In genomic region chr7:43769636-43770035, GRCm38 (mm10) we compare ENCODE assay signal across 30 mouse cellular contexts. TPM values are rescaled to one million over a fixed set of nuclear protein-coding genes. Genes with fewer than 3 reads are reported as not detected.
"Had no signal": no experiment of that assay in that cellular context is flagged by ENCODE, and none has a peak within 500 bp of the region (broad histone marks: within the 10 kb centered on the region; RNA-seq: fewer than 3 reads in every experiment).

No protein-coding gene starts in this region.

- H3K27me3 ChIP-seq: intestine, embryonic 15.5 days; limb, embryonic 12.5 days; limb, embryonic 15.5 days; lung, embryonic 15.5 days; neural tube, embryonic 12.5 days had no signal

- H3K9me3 ChIP-seq: intestine, embryonic 15.5 days; limb, embryonic 12.5 days; limb, embryonic 15.5 days; lung, embryonic 15.5 days; neural tube, embryonic 12.5 days had no signal

- H3K36me3 ChIP-seq: intestine, embryonic 15.5 days; limb, embryonic 12.5 days; limb, embryonic 15.5 days; lung, embryonic 15.5 days; neural tube, embryonic 12.5 days had no signal

- H3K4me3 ChIP-seq: intestine, embryonic 15.5 days; left cerebral cortex, adult 2 months; limb, embryonic 12.5 days; limb, embryonic 15.5 days; lung, embryonic 15.5 days; neural tube, embryonic 12.5 days had no signal

- H3K4me2 ChIP-seq: intestine, embryonic 15.5 days; limb, embryonic 12.5 days; limb, embryonic 15.5 days; liver, embryonic 11.5 days; lung, embryonic 15.5 days; neural tube, embryonic 12.5 days had no signal

- H3K27ac ChIP-seq: intestine, embryonic 15.5 days; left cerebral cortex, adult 2 months; limb, embryonic 12.5 days; limb, embryonic 15.5 days; liver, embryonic 14.5 days; lung, embryonic 15.5 days; neural tube, embryonic 12.5 days had no signal

- ATAC-seq: intestine, embryonic 15.5 days; liver, postnatal 0 days had no signal

- H3K9ac ChIP-seq: intestine, embryonic 15.5 days; limb, embryonic 12.5 days; limb, embryonic 15.5 days; liver, embryonic 14.5 days; liver, postnatal 0 days; lung, embryonic 15.5 days; neural tube, embryonic 12.5 days had no signal

- DNase-seq: kidney, adult 2 months; kidney, postnatal 10 days; kidney, postnatal 36 days; layer of hippocampus, postnatal 36 days; liver, postnatal 0 days; lung, postnatal 10 days; lung, postnatal 4 days; midbrain, embryonic 14.5 days; retina, postnatal 1 day; right cerebral cortex, postnatal 25 days; thymus, postnatal 25 days had no signal

- H3K4me1 ChIP-seq: intestine, embryonic 15.5 days; limb, embryonic 12.5 days; lung, embryonic 15.5 days; neural tube, embryonic 12.5 days had no signal

RNA-seq across cellular contexts. Expression of gene Klk12, which starts 0.9 kb away (rescaled TPM):
- total RNA-seq: layer of hippocampus, adult 8-10 months; layer of hippocampus, postnatal 10 days; layer of hippocampus, postnatal 36 days; left cerebral cortex, adult 2 months; left cerebral cortex, postnatal 10 days; left cerebral cortex, postnatal 36 days; megakaryocyte progenitor cell, adult 5-6 weeks; midbrain, postnatal 0 days; neutrophil, adult 5-6 weeks had no signal
- polyA plus RNA-seq: intestine, embryonic 15.5 days; kidney, adult 2 months; kidney, embryonic 14.5 days; limb, embryonic 12.5 days; liver, embryonic 11.5 days; liver, embryonic 14.5 days; liver, postnatal 0 days; lung, embryonic 15.5 days; midbrain, embryonic 14.5 days; midbrain, postnatal 0 days; neural tube, embryonic 12.5 days; spleen, adult 2 months; thymus, postnatal 0 days had no signal

RNA-seq across cellular contexts. Expression of gene Klk11, which starts 4.8 kb away (rescaled TPM):
- total RNA-seq: layer of hippocampus, adult 8-10 months; layer of hippocampus, postnatal 10 days; layer of hippocampus, postnatal 36 days; left cerebral cortex, adult 2 months; left cerebral cortex, postnatal 10 days; left cerebral cortex, postnatal 36 days; megakaryocyte progenitor cell, adult 5-6 weeks; midbrain, postnatal 0 days; neutrophil, adult 5-6 weeks had no signal
- polyA plus RNA-seq: kidney, adult 2 months; kidney, embryonic 14.5 days; limb, embryonic 12.5 days; liver, embryonic 11.5 days; liver, embryonic 14.5 days; liver, postnatal 0 days; midbrain, embryonic 14.5 days; midbrain, postnatal 0 days; neural tube, embryonic 12.5 days; spleen, adult 2 months had no signal

RNA-seq across cellular contexts. Expression of gene Klk10, which starts 11.2 kb away (rescaled TPM):
- total RNA-seq: left cerebral cortex, adult 2 months; left cerebral cortex, postnatal 10 days; left cerebral cortex, postnatal 36 days; megakaryocyte progenitor cell, adult 5-6 weeks had no signal
- polyA plus RNA-seq: liver, embryonic 11.5 days; liver, postnatal 0 days; midbrain, embryonic 14.5 days; midbrain, postnatal 0 days; neural tube, embryonic 12.5 days; spleen, adult 2 months had no signal

RNA-seq across cellular contexts. Expression of gene Klk9, which starts 22.1 kb away (rescaled TPM):
- total RNA-seq: layer of hippocampus, postnatal 10 days; layer of hippocampus, postnatal 36 days; left cerebral cortex, adult 2 months; left cerebral cortex, postnatal 10 days; left cerebral cortex, postnatal 36 days; megakaryocyte progenitor cell, adult 5-6 weeks; midbrain, postnatal 0 days; neutrophil, adult 5-6 weeks had no signal
- polyA plus RNA-seq: intestine, embryonic 15.5 days; kidney, adult 2 months; kidney, embryonic 14.5 days; liver, embryonic 11.5 days; liver, embryonic 14.5 days; liver, postnatal 0 days; midbrain, embryonic 14.5 days; midbrain, postnatal 0 days; neural tube, embryonic 12.5 days; spleen, adult 2 months; stomach, embryonic 14.5 days had no signal
